Mouse (Mus musculus) bone marrow macrophage, adult 2 months (primary cell): ENCODE data around the gene Agbl4.

Source experiments
- CTCF ChIP-seq: IDR thresholded peaks from 2 replicates; pipeline ENCODE4 v1.5.1; 2012; ENCODE audit warnings: low read depth, mild to moderate bottlenecking, low read length, moderate library complexity
- POLR2A ChIP-seq: IDR thresholded peaks from 2 replicates; pipeline ENCODE4 v1.6.1; 2012; ENCODE audit warnings: mild to moderate bottlenecking, low read depth, low read length, borderline replicate concordance

GRCm38 (mm10) chr4:111448586-111448985 is 1051.1 kb downstream of the Agbl4 start:
- no peak for TF ChIP-seq CTCF
- no peak for TF ChIP-seq POLR2A
